Mouse (Mus musculus): ENCODE data around the gene H2-K1.

The H2-K1 gene

GRCm38 (mm10) chr17:34000150-34000537 is at the start of gene H2-K1:
Gene H2-K1, minus strand, starts transcription at chr17:34000347.
- no peak for DNase-seq (ENCODE audit: low read depth, low spot score)

GRCm38 (mm10) chr17:34047404-34048050 is 47.4 kb upstream of the H2-K1 start:
- no peak for DNase-seq (ENCODE audit: low read depth, low spot score)

GRCm38 (mm10) chr17:34045941-34046340 is 45.8 kb upstream of the H2-K1 start:
- no peak for DNase-seq (ENCODE audit: low read depth, low spot score)

- DNase-seq (ENCODE audit: low read depth, low spot score): no peak
These were observed 39.7 kb upstream of the H2-K1 start for GRCm38 (mm10) chr17:34039562-34040450.

- no peak for DNase-seq (ENCODE audit: low read depth, low spot score)
These were observed 38.9 kb upstream of the H2-K1 start, which contains the start of gene Col11a2 for GRCm38 (mm10) chr17:34038878-34039561. Gene Col11a2, plus strand, starts transcription at chr17:34039437.

- DNase-seq (ENCODE audit: low read depth, low spot score): no peak
These were observed 38.3 kb upstream of the H2-K1 start for GRCm38 (mm10) chr17:34038440-34038839.

GRCm38 (mm10) chr17:34037241-34037640 is 37.1 kb upstream of the H2-K1 start:
- DNase-seq (ENCODE audit: low read depth, low spot score): no peak

- no peak for DNase-seq (ENCODE audit: low read depth, low spot score)
These were observed 36.5 kb upstream of the H2-K1 start for GRCm38 (mm10) chr17:34036647-34037046.

GRCm38 (mm10) chr17:34035517-34035916 is 35.4 kb upstream of the H2-K1 start:
- no peak for DNase-seq (ENCODE audit: low read depth, low spot score)

- DNase-seq (ENCODE audit: low read depth, low spot score): no peak
These were observed 33.9 kb upstream of the H2-K1 start for GRCm38 (mm10) chr17:34034064-34034463.

- DNase-seq (ENCODE audit: low read depth, low spot score): no peak
These were observed 33.3 kb upstream of the H2-K1 start for GRCm38 (mm10) chr17:34033441-34033840.

- DNase-seq (ENCODE audit: low read depth, low spot score): no peak
These were observed 32.7 kb upstream of the H2-K1 start for GRCm38 (mm10) chr17:34032806-34033205.

GRCm38 (mm10) chr17:34032174-34032632 is 32.1 kb upstream of the H2-K1 start:
- no peak for DNase-seq (ENCODE audit: low read depth, low spot score)

- peak; percentile 99 for DNase-seq (ENCODE audit: low read depth, low spot score)
These were observed 31.5 kb upstream of the H2-K1 start, which contains the start of the genes Slc39a7 and Rxrb for GRCm38 (mm10) chr17:34031465-34032173. Gene Slc39a7, minus strand, starts transcription at chr17:34031682. Gene Rxrb, plus strand, starts transcription at chr17:34031812.

- DNase-seq (ENCODE audit: low read depth, low spot score): no peak
These were observed 30.7 kb upstream of the H2-K1 start for GRCm38 (mm10) chr17:34030861-34031326.

GRCm38 (mm10) chr17:34029890-34030595 is 29.9 kb upstream of the H2-K1 start:
- no peak for DNase-seq (ENCODE audit: low read depth, low spot score)

- DNase-seq (ENCODE audit: low read depth, low spot score): no peak
These were observed 29.2 kb upstream of the H2-K1 start for GRCm38 (mm10) chr17:34029150-34029889.

- DNase-seq (ENCODE audit: low read depth, low spot score): no peak
These were observed 28.5 kb upstream of the H2-K1 start for GRCm38 (mm10) chr17:34028501-34029149.

- peak; percentile 70 for DNase-seq (ENCODE audit: low read depth, low spot score)
These were observed 27.6 kb upstream of the H2-K1 start, which contains the start of gene H2-Ke6 for GRCm38 (mm10) chr17:34027656-34028223. Gene H2-Ke6, minus strand, starts transcription at chr17:34028060.

All from retina, adult 2 months (tissue).